Mouse (Mus musculus) ES-Bruce4 (cell line): ENCODE measurements around the gene Gm498. TPM values are rescaled to one million over a fixed set of nuclear protein-coding genes. Genes with fewer than 3 reads are reported as not detected.

Experiments
- H3K27ac ChIP-seq: 2 replicates; pipeline ENCODE4 v1.5.1; 2012; ENCODE audit warnings: low read length, inconsistent platforms; ENCODE audit not compliant: insufficient read depth
- H3K27me3 ChIP-seq: 2 replicates; pipeline ENCODE4 v1.6.1; 2012; ENCODE audit warnings: mild to moderate bottlenecking, low read length, inconsistent platforms; ENCODE audit not compliant: control insufficient read depth, poor library complexity, insufficient read depth, severe bottlenecking
- H3K36me3 ChIP-seq: 2 replicates; pipeline ENCODE4 v1.6.1; 2012; ENCODE audit warnings: inconsistent platforms, mild to moderate bottlenecking, low read length, moderate library complexity; ENCODE audit not compliant: control insufficient read depth, poor library complexity, insufficient read depth, severe bottlenecking
- H3K4me1 ChIP-seq: one replicate; pipeline ENCODE4 v1.8.1; 2011; ENCODE audit warnings: low read length; ENCODE audit not compliant: control insufficient read depth, insufficient read depth
- H3K4me3 ChIP-seq: 2 replicates; pipeline ENCODE4 v1.5.1; 2011; ENCODE audit warnings: low read depth, mild to moderate bottlenecking, low read length
- H3K9ac ChIP-seq: 2 replicates; pipeline ENCODE4 v1.6.1; 2012; ENCODE audit warnings: low read depth, mild to moderate bottlenecking, inconsistent platforms; ENCODE audit not compliant: poor library complexity, severe bottlenecking
- H3K9me3 ChIP-seq: replicated peaks from 2 replicates; pipeline ENCODE4 v1.6.1; 2012; ENCODE audit warnings: mild to moderate bottlenecking, low read length, inconsistent platforms; ENCODE audit not compliant: control insufficient read depth, poor library complexity, insufficient read depth, severe bottlenecking
- CTCF ChIP-seq: IDR thresholded peaks from one replicate; pipeline ENCODE4 v1.8.1; 2011; ENCODE audit warnings: low read depth, low read length
- EP300 ChIP-seq: IDR thresholded peaks from 2 replicates; pipeline ENCODE4 v1.6.1; 2011; ENCODE audit warnings: low read depth, low read length; ENCODE audit not compliant: insufficient read depth
- POLR2A ChIP-seq: IDR thresholded peaks from one replicate; pipeline ENCODE4 v1.8.1; 2011; ENCODE audit warnings: low read length; ENCODE audit not compliant: insufficient read depth
- polyA plus RNA-seq: library from polyadenylated mRNA; stranded (reverse); fragments of >200 nt; gene quantifications from 2 replicates; pipeline ENCODE4 v1.2.4, GENCODE M21; 2011; ENCODE audit warnings: low read depth; ENCODE audit not compliant: missing spikeins, insufficient read depth, insufficient read length

The Gm498 gene
- polyA plus RNA-seq, 1 experiment = not detected

- Histone ChIP-seq H3K9ac (peak overlapping the region; percentile 78), H3K4me3 (peak overlapping the region; percentile 86), H3K4me1 (no peaks in the 10 kb centered on the region), H3K27me3 (no peaks in the 10 kb centered on the region), H3K27ac (peak overlapping the region; percentile 55), H3K9me3 (no peaks in the 10 kb centered on the region), H3K36me3 (0 out of 2 replicates have a peak, but pooled peaks cover 2% of the 10 kb centered on the region)
- TF ChIP-seq POLR2A (peak; percentile 69), CTCF (peak; percentile 66), EP300 (no peak; the same call in 1 of the 2 replicates)
Observed at GRCm38 (mm10) chr7:143829504-143830331, 36.9 kb upstream of the Gm498 start.

- Histone ChIP-seq H3K9me3 (no peaks in the 10 kb centered on the region), H3K4me3 (peak overlapping the region; percentile 86), H3K36me3 (0 out of 2 replicates have a peak, but pooled peaks cover 2% of the 10 kb centered on the region), H3K27ac (no peak overlapping the region), H3K9ac (peak overlapping the region; percentile 78), H3K4me1 (peaks cover 4% of the 10 kb centered on the region), H3K27me3 (no peaks in the 10 kb centered on the region)
- TF ChIP-seq CTCF (no peak), EP300 (no peak), POLR2A (no peak)
Observed at GRCm38 (mm10) chr7:143830399-143830798, 36.2 kb upstream of the Gm498 start.

- Histone ChIP-seq H3K36me3 (0 out of 2 replicates have a peak, but pooled peaks cover 2% of the 10 kb centered on the region), H3K4me1 (peaks cover 4% of the 10 kb centered on the region), H3K9me3 (no peaks in the 10 kb centered on the region), H3K27me3 (no peaks in the 10 kb centered on the region), H3K4me3 (no peak overlapping the region), H3K27ac (no peak overlapping the region), H3K9ac (no peak overlapping the region)
- TF ChIP-seq EP300 = no peak
- no peak for TF ChIP-seq POLR2A
- no peak for TF ChIP-seq CTCF
Observed at GRCm38 (mm10) chr7:143832196-143832595, 34.4 kb upstream of the Gm498 start.

- H3K4me3 ChIP-seq = no peak overlapping the region
- H3K27ac ChIP-seq = no peak overlapping the region
Observed at GRCm38 (mm10) chr7:143832611-143833010, 34.0 kb upstream of the Gm498 start.

GRCm38 (mm10) chr7:143833581-143834190, 33.0 kb upstream of the Gm498 start:
- Histone ChIP-seq H3K27me3 (no peaks in the 10 kb centered on the region), H3K4me3 (no peak overlapping the region), H3K4me1 (peaks cover 4% of the 10 kb centered on the region), H3K27ac (no peak overlapping the region), H3K36me3 (peaks cover 14% of the 10 kb centered on the region), H3K9ac (no peak overlapping the region), H3K9me3 (no peaks in the 10 kb centered on the region)
- TF ChIP-seq POLR2A (no peak), CTCF (no peak), EP300 (no peak)

More at GRCm38 (mm10) chr7:143832611-143833010, 34.0 kb upstream of the Gm498 start:
- Histone ChIP-seq H3K27me3 (no peaks in the 10 kb centered on the region), H3K36me3 (peaks cover 6% of the 10 kb centered on the region; the same call in 1 of the 2 replicates), H3K9ac (no peak overlapping the region), H3K4me1 (peaks cover 4% of the 10 kb centered on the region), H3K9me3 (no peaks in the 10 kb centered on the region)
- no peak for TF ChIP-seq POLR2A
- no peak for TF ChIP-seq CTCF
- TF ChIP-seq EP300 = no peak
